Mouse (Mus musculus): ENCODE measurements around the gene Gm10181.

DNA sequence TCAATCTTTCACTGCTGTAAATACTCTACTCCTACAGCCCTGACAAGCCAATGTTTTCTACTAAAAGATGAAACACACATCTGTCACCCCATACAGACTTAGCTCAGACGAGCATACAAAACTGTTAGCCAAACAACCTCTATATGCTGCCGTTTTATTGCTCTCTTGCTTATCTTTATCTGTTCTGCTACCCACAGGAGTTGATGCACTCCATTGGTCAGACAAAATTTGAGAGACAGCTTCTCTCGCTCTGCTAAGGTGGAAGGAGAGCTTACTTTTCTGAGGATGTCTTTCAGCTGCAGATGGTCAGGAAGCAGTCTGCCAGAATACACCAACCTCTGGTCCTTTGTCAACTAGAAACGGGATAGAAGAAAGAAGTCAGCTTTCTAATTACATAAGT lies 43.7 kb downstream of the Gm10181 start:
- TF ChIP-seq CTCF (IDR thresholded peaks at IDR 0.05) (no peak), POLR2A (IDR thresholded peaks at IDR 0.05; ENCODE audit: insufficient read depth, low read depth, low read length) (no peak), EP300 (IDR thresholded peaks at IDR 0.05; ENCODE audit: insufficient read depth, low read depth, low read length) (no peak)
